Mouse (Mus musculus): ENCODE results near the gene Marc1. TPM values are rescaled to one million over a fixed set of nuclear protein-coding genes. Genes with fewer than 3 reads are reported as not detected.

Marc1 gene
- polyA plus RNA-seq, 1 experiment from 2014 or later, result 2.0 TPM

GRCm38 (mm10) chr1:184824439-184824851 is 13.3 kb upstream of the Marc1 start:
- DNase-seq (ENCODE audit: low spot score), result peak; percentile 81

GRCm38 (mm10) chr1:184822678-184823077 is 11.6 kb upstream of the Marc1 start:
- no peak for DNase-seq (ENCODE audit: low spot score)

GRCm38 (mm10) chr1:184817768-184818167 is 6.7 kb upstream of the Marc1 start:
- no peak for DNase-seq (ENCODE audit: low spot score)

- DNase-seq (ENCODE audit: low spot score), result no peak
These were observed 670 bp upstream of the Marc1 start for GRCm38 (mm10) chr1:184811716-184812250.

GRCm38 (mm10) chr1:184809578-184810001 is 1.5 kb downstream of the Marc1 start:
- no peak for DNase-seq (ENCODE audit: low spot score)

- DNase-seq (ENCODE audit: low spot score), result no peak
These were observed 2.6 kb downstream of the Marc1 start for GRCm38 (mm10) chr1:184808418-184809012.

- DNase-seq (ENCODE audit: low spot score), result peak; percentile 41
These were observed 3.3 kb downstream of the Marc1 start for GRCm38 (mm10) chr1:184807627-184808417.

GRCm38 (mm10) chr1:184807123-184807522 is 4.0 kb downstream of the Marc1 start:
- no peak for DNase-seq (ENCODE audit: low spot score)

GRCm38 (mm10) chr1:184805749-184806148 is 5.4 kb downstream of the Marc1 start:
- DNase-seq (ENCODE audit: low spot score), result no peak

GRCm38 (mm10) chr1:184793163-184793876 is 17.8 kb downstream of the Marc1 start:
- peak; percentile 86 for DNase-seq (ENCODE audit: low spot score)

GRCm38 (mm10) chr1:184791109-184791508 is 20.0 kb downstream of the Marc1 start:
- DNase-seq (ENCODE audit: low spot score), result peak; percentile 59

- DNase-seq (ENCODE audit: low spot score), result peak; percentile 6
These were observed 24.5 kb downstream of the Marc1 start for GRCm38 (mm10) chr1:184786376-184787151.

GRCm38 (mm10) chr1:184783641-184784040 is 27.5 kb downstream of the Marc1 start:
- DNase-seq (ENCODE audit: low spot score), result no peak

- DNase-seq (ENCODE audit: low spot score), result no peak
These were observed 29.0 kb downstream of the Marc1 start for GRCm38 (mm10) chr1:184782161-184782513.

GRCm38 (mm10) chr1:184781286-184782160 is 29.6 kb downstream of the Marc1 start:
- DNase-seq (ENCODE audit: low spot score), result no peak

GRCm38 (mm10) chr1:184778157-184778556 is 33.0 kb downstream of the Marc1 start:
- DNase-seq (ENCODE audit: low spot score), result no peak

- peak; percentile 7 for DNase-seq (ENCODE audit: low spot score)
These were observed 33.9 kb downstream of the Marc1 start for GRCm38 (mm10) chr1:184777061-184777795.

GRCm38 (mm10) chr1:184775289-184775688 is 35.8 kb downstream of the Marc1 start:
- DNase-seq (ENCODE audit: low spot score), result no peak

GRCm38 (mm10) chr1:184771891-184772249 is 39.2 kb downstream of the Marc1 start:
- no peak for DNase-seq (ENCODE audit: low spot score)
